Mouse (Mus musculus) heart, postnatal 4 days (tissue): Measurements from ENCODE around the gene Krt86. TPM values are rescaled to one million over a fixed set of nuclear protein-coding genes. Genes with fewer than 3 reads are reported as not detected.

Experiments used
- DNase-seq: peaks from one replicate; pipeline ENCODE4 v3.0.0; 2021
- total RNA-seq, 2 experiments: library from RNA; stranded (reverse); gene quantifications; 2 replicates each; pipeline ENCODE4 v1.2.3; 2021

Gene Krt86
- not detected for total RNA-seq

GRCm38 (mm10) chr15:101472952-101473528 lies at the start of gene Krt86:
Gene Krt86, plus strand, starts transcription at chr15:101473478.
- DNase-seq = peak; percentile 60

- no peak for DNase-seq
Measured at GRCm38 (mm10) chr15:101424914-101425313, 48.4 kb upstream of the Krt86 start.

- DNase-seq = no peak
Measured at GRCm38 (mm10) chr15:101436611-101437010, 36.7 kb upstream of the Krt86 start.

- DNase-seq = no peak
Measured at GRCm38 (mm10) chr15:101438555-101438954, 34.7 kb upstream of the Krt86 start, which contains the start of gene Krt87. Gene Krt87, minus strand, starts transcription at chr15:101438804.

GRCm38 (mm10) chr15:101440837-101441236 lies 32.4 kb upstream of the Krt86 start:
- DNase-seq = no peak

- peak; percentile 83 for DNase-seq
Measured at GRCm38 (mm10) chr15:101446572-101446971, 26.7 kb upstream of the Krt86 start.

GRCm38 (mm10) chr15:101447444-101447843 lies 25.8 kb upstream of the Krt86 start, which contains the start of gene Krt88:
Gene Krt88, plus strand, starts transcription at chr15:101447744.
- no peak for DNase-seq

GRCm38 (mm10) chr15:101453093-101453736 lies 20.1 kb upstream of the Krt86 start:
- peak; percentile 92 for DNase-seq

- no peak for DNase-seq
Measured at GRCm38 (mm10) chr15:101454774-101455173, 18.5 kb upstream of the Krt86 start.

GRCm38 (mm10) chr15:101455292-101455691 lies 18.0 kb upstream of the Krt86 start:
- DNase-seq = no peak

GRCm38 (mm10) chr15:101455891-101456290 lies 17.4 kb upstream of the Krt86 start:
- no peak for DNase-seq

- peak; percentile 20 for DNase-seq
Measured at GRCm38 (mm10) chr15:101458361-101458930, 14.8 kb upstream of the Krt86 start.

- no peak for DNase-seq
Measured at GRCm38 (mm10) chr15:101459283-101459682, 14.0 kb upstream of the Krt86 start.

- DNase-seq = no peak
Measured at GRCm38 (mm10) chr15:101463651-101464050, 9.6 kb upstream of the Krt86 start, which contains the start of gene Krt81. Gene Krt81, minus strand, starts transcription at chr15:101463751.

GRCm38 (mm10) chr15:101469093-101469492 lies 4.2 kb upstream of the Krt86 start:
- DNase-seq = no peak

- peak; percentile 72 for DNase-seq
Measured at GRCm38 (mm10) chr15:101479007-101479665, 5.9 kb downstream of the Krt86 start.

- no peak for DNase-seq
Measured at GRCm38 (mm10) chr15:101479666-101480060, 6.4 kb downstream of the Krt86 start.

- DNase-seq = no peak
Measured at GRCm38 (mm10) chr15:101482056-101482455, 8.8 kb downstream of the Krt86 start.

- DNase-seq = no peak
Measured at GRCm38 (mm10) chr15:101483646-101484045, 10.4 kb downstream of the Krt86 start.

GRCm38 (mm10) chr15:101484939-101485338 lies 11.7 kb downstream of the Krt86 start:
- DNase-seq = no peak

- no peak for DNase-seq
Measured at GRCm38 (mm10) chr15:101485911-101486635, 12.8 kb downstream of the Krt86 start.

GRCm38 (mm10) chr15:101491431-101491830 lies 18.2 kb downstream of the Krt86 start, which contains the start of gene Krt83:
Gene Krt83, minus strand, starts transcription at chr15:101491512.
- DNase-seq = no peak
